Mouse (Mus musculus): ENCODE measurements around the gene Il31ra.
A peak's percentile ranks its signal among the peaks of the same experiment; 100 is the strongest.

Gene Il31ra

DNA sequence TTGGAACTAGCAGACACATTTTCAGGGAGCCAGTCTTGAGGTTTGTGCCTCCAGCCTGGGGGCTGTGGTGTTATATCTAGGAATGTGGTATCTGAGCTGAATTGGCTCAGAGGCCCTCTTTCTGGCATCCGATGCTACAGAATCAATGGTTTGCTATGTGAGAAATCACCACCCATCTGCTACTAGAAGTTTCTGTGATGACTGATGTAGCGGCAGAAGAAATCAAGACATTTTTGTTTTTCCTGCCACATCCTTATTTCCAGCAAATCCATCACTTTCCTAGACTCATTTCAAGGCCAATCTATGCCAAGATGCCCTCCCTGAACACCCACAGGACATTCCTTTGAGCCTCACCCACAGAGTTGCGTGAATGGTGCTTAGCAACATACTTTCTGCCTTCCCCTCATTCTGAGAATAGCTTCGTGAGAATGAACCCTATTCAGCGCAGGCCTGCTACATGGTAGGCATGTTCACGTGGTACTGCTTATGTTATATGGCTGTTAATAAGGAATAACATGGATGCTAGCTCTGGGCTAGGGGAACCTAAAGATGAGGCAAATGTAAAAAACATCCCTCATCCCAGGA is 33.5 kb downstream of the Il31ra start:
- no peak for DNase-seq (ENCODE audit: low spot score)

DNA sequence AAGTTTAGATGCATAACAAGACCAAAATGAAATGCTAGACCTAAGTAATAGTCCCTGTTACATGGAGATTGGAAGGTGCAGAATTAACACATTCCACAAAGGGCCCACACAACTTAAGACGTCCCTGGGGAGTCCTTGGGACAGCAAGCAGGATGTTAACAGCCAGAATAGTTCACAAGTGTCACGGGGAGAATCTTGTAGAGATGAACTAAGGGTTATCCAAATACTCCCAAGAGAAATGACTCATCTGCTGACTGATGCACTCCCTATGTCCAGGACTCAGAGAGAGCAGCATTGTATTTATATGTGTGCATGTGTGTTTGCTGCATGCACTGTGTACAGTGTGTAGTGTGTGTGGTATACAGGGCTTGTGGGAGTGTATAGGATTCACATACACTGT is 37.7 kb downstream of the Il31ra start:
- no peak for DNase-seq (ENCODE audit: low spot score)

DNA sequence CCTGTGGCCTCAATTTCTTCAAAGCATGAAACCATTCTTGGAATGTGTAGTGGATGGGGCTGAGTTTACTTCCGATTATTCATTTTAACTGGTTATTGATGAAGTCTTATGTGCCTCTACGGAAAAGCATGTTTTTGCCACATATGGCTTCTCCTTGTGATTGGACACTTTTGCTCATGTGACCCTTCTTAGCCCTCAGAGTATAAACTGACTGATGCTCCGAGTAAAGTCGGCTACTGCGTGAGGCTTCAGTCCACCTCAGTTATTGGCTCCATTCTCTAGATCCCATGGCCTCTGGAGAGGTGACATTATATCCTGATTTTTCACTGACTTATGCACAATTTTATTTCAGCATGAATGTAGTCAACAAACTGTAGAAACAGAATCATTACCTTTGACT is 40.9 kb downstream of the Il31ra start:
- no peak for DNase-seq (ENCODE audit: low spot score)

DNA sequence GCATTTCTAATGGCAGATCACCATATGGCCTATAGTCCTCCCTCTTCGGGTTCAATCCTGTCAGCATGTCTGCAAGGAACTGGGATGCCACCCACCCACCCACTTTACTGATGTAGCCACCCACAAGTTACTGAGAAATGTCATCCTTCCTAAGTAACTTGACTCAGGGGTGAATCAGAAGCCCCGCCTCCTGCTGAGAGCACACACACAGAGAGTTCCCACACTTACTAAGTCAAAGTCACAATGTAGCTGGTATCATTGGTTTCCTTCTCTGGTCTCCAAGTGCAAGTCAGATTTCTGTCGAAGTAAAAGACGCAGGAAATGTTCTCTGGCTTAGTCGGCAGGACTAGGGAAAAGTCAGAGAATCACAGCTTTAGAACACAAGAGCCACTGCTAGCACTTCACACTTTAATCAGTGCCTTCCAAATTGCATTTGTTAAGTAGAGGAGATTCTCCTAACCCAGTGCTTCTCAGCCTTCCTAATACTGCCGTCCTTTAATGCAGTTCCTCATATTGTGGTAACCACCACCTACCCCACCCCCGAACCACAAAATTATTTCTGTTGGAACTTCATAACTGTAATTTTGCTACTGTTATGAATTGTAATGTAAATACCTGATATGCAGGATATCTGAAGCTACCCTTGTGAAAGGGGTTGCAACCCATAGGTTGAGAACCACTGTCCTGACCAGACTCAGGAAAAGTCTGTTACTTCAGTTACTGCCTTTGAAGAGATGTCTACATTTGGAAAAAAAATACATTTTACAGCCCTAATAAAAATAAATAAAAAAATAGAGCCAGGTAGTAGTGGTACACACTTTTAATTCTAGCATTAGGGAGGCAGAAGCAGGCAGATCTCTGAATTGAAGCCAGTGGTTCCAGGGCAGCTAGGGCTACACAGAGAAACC is 42.3 kb downstream of the Il31ra start:
- no peak for DNase-seq (ENCODE audit: low spot score)

DNA sequence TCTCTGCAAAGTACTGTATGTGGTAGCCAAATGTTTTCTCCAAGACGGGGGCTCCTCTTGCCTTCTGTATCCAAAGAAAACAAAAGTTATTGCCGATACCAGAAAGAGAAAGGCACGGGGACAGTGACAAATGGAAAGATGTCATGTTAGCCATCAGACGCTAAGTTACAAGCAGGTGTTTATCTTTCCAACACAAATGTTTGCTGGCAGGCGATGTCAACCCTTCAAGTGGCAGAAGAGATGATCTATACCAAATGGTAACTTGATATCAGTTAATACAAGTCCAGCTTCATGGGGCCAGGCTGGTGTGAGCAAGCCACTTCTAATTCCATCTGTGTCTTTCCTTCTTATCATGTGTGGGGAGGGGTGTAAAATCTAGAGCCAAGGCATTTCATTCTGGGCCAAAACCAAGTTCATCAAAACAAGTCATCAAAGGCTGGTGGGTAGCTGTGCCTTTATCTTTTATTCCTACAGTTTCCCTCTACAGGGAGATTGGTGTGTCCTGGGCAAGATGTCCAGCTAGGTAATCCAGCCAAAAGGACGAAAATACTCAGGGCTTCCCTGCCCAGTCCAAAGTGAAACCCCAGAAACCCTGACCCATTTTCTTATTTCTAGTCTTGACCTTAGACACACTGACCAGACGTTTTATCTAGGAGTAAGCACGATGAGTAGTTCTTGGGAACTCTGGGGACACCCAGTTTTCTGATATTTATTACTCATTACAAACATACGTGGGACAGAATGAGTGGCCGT is 52.8 kb downstream of the Il31ra start:
- no peak for DNase-seq (ENCODE audit: low spot score)

DNA sequence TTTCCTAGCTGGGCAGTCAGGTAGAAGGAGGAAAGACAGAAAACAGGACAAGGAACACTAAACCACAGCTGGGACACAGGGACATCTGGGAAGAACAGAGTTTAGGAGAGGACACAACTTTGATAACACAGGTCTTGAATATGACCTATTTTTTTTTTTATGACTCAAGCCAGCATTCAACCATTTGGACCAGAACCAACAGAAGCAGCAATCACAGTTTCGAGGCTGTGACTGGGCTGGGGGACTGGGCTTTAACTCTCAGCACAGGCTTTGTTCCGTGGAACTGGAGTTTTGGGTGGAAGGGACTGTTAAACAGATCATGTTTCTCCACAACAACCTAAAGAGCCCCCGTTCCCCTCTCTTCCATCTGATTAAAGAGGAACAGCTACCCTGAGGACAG is 53.5 kb downstream of the Il31ra start:
- DNase-seq (ENCODE audit: low spot score) = no peak

DNA sequence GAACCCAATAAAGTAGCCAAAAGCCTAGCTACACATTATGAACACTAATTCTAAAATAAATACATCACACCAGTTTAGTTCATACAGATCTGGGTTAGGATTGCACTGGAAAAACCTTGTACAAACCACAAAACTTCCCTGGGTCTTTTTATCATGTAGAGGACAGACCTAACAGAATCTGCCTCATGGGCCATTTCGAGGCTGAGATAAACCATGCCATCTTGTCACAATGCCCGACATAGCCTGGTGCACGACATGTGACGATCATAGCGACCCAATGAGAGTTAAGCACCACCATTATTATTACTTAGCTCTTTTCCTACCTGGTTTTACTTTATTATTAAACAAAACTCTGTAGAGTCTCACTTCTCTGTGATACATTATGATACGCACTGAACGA is 57.1 kb downstream of the Il31ra start:
- no peak for DNase-seq (ENCODE audit: low spot score)

DNA sequence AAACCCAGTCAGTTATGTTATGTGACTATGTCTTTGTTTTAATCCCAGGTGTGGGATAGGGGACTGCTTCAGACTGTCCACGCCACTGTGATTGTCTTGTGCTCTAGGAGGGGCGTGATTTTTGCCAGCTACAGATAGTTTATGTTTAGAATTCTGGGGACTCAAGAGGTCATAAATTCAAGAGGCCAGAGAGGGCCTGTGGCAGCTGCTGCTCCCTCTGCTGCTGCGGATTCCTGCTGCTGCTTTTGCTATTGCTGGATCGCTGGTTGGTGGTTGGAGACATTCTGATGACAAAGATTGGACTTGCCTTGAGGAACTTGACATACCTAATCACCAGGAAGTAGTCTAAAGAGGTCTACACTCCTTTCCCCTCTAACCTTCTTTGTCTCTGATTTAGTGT is 57.5 kb downstream of the Il31ra start:
- no peak for DNase-seq (ENCODE audit: low spot score)

DNA sequence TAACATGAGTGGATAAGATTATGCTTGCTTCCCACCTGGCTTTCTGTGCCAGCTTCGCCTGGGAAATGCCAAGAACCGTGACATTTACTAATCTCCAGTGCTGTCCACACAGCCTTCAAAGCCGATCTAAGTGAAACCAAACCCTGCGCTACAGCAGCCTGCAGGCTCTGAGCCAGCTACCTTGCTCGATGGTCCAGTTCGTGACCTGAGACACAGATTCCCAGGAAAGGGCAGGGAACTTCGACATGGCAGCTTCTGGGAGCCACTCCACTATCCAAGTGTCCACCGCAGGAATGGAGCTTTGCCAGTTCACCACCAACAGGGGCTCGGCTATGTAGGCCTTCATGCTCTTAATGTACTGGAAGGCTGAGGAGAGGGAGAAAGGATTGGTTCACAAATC is 60.6 kb downstream of the Il31ra start:
- no peak for DNase-seq (ENCODE audit: low spot score)

DNA sequence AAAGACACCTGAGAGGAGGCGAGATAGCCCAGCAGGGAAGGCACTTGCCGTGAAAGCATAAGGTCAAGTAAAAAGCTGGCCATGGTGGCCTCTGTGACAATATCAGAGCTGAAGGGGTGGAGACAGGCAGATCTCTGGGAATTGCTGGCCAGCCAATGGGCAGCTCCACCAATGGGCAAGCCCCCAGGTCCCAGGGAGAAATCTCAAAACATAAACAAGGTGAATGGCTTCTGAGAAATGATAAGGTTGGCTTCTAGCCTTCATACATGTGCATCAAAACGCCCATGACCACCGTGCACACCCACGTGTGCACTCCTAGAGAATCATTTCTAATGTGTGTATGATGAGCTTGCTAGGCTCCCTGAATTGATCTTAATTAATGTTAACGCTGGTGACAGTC is 61.9 kb downstream of the Il31ra start:
- DNase-seq (ENCODE audit: low spot score) = no peak

DNA sequence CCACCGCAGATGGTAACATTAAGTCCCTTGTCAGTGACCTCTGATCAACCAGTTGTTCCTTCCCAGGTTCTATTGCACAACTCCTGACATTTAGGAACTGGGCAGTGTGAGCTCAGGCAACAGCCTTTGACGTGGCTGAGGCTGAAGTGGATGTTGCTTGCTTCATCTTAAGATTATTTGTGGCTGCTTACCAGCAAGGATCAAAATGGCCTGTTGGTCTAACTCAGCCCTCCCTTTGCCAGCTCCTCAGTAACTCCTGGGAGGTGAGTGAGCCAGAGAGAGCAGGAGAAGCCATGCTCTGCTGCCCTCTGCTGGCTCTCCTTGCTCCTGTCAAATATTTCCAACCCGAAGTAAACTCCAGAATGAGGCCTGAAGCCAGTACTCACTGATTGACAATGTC is 64.3 kb downstream of the Il31ra start:
- DNase-seq (ENCODE audit: low spot score) = peak; percentile 85

DNA sequence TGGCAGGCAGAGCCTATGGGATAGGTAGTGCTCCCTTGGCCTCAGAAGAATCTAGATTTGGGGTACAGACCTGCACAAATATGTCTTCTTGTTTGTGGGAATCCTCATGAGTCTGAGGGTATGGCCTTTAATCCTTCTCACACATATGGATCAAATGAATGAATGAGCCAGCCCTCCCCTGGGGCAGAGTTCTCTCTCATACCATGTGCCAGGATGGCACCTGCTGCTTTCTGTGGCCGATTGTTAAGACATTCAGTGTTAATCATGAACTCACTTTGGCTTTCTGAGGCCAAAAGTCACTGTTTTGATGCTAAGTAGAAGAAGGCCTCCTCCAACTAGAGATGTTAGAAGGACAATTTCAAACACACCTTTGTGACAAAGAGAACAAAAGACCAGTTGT is 67.0 kb downstream of the Il31ra start:
- DNase-seq (ENCODE audit: low spot score) = no peak

DNA sequence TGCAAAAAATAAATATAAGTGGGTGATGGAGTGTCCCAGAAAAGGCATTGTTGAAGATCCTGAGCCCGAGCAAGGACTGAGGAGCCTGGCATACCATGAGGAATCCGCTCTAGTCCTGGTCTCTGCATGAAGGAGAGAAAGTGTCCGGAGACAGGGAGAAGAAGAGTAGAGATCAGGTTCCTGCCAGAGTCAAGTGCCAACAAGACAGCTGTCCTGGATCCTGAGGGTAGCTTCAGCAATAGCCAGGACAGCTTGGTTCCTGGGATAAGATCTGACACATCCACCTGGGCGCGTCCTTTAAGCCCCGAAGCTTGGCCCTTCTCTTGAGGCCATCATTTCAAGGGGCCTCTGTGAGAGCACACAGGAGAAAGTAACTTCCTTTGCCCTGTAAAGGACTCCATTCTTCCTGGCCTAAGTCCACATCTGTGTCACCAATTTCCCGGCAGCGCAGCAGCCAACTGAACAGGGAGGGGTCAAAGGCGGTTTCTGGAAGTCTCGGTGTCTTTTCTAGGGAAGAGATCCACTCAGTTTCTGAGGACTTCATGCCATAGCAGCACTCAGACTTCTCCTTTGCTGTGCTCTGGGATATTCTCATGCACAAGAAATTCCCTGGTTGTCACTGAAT is 70.7 kb downstream of the Il31ra start:
- no peak for DNase-seq (ENCODE audit: low spot score)

DNA sequence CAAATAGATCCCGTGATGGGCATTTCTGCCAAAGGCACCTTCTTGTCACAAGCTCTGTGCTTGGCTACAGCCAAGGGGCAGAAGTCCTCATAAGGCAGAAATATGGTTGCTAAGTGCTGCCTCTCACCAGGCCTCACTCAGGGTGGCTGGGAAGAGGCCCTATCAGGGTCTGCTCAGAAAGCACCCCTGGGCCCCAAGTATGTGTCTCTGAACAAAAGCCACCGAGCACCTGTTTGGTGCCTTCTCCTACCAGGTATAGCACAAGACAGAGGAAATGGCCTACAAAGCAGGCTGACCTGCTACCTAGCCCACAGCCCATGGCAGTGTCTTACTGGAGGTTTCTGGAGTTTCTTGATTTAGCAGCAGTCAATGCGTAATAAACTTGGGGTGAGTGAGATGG is 71.3 kb downstream of the Il31ra start:
- no peak for DNase-seq (ENCODE audit: low spot score)

DNA sequence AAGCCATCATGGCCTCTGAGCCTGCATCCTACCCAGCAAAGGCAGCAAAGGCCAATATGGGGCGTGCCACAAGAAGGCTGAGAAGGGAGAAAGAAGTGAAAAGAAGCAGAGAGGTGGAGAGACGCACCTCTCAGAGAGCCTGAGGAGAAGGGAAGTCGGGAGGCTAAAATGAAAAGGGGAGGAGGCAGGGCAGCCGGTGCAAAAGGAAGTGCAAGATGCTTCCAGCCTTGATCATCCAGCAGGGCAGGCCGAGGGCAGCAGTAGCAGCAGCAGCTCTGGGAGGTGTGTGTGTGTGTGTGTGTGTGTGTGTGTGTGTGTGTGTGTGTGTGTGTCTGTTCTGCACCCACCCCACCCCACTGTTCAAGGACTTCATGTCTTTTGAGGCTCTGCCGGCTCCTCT is 71.9 kb downstream of the Il31ra start:
- DNase-seq (ENCODE audit: low spot score) = no peak

DNA sequence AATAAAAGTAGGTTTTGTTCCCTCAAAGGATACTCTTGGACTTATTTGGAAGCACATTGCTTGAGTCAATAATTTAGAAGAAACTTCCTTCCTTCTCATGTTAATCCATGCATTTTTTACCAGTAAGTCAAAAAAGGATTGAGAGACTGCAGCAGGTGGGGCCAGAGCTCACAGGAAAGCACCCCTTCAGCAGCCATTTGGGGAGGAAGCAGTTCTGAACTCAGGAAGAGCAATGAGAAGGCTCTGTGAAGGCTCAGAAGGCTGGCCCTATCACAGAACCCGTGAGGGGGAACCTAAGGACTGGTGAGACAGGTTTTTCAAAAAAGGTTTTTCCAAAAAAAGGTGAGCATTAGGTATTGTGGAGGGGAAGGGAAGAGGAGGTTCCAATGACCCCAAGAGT is 79.6 kb downstream of the Il31ra start:
- DNase-seq (ENCODE audit: low spot score) = no peak

DNA sequence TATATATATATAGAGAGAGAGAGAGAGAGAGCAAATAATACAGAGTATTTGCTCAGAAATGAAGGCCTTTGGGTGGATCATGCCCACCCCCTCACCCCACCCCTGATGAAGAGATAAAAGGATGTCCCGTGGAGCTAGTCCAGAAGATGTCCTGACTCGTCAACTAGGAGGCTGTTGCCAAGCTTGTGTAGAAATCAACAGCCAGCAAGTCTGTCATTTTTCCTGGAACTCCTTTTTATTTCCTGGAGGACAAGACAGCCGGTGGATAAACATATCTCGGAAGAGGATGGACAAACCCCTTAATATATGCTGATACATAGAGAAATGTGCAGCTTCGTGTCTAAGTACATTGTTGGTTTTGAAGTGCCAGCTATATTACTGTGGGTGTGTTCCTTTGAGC is 81.3 kb downstream of the Il31ra start:
- DNase-seq (ENCODE audit: low spot score) = no peak

DNA sequence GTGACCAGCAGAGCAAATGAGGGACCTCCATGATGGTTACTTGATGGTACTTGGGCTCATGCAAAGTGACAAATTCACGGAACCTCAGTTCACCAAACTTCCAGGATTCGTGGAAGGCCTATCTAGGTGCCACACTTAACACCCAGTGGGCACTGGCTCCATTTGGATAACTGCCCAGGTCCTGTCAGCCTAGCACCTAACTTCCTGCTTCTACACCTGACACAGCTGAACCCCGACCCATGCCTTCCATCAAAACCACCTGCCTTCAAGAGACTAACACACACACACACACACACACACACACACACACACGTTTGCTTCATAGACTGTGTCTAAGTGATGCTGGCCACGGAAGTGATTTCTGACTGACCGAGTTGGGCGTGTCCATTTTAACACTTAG is 82.3 kb downstream of the Il31ra start:
- no peak for DNase-seq (ENCODE audit: low spot score)

DNA sequence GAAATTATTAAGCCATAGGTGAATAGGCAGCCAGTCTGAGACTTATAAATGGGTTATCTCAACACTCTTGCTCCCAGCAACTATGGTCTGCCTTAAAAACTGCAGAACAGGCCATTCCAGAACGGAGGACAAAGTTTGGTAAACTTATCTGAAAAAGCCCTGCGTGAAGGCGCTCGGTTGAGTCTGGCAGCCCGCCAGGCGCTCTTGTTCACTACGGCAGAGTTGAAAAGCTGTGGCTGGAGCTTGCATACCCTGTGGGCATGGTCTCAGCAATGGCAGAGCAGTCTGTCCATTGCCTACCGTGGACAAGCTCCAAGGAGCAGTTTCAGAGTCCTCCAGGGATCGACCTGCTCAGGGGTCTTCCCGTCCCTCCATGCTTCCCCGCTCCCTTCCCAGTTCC is 82.9 kb downstream of the Il31ra start:
- DNase-seq (ENCODE audit: low spot score) = no peak

DNA sequence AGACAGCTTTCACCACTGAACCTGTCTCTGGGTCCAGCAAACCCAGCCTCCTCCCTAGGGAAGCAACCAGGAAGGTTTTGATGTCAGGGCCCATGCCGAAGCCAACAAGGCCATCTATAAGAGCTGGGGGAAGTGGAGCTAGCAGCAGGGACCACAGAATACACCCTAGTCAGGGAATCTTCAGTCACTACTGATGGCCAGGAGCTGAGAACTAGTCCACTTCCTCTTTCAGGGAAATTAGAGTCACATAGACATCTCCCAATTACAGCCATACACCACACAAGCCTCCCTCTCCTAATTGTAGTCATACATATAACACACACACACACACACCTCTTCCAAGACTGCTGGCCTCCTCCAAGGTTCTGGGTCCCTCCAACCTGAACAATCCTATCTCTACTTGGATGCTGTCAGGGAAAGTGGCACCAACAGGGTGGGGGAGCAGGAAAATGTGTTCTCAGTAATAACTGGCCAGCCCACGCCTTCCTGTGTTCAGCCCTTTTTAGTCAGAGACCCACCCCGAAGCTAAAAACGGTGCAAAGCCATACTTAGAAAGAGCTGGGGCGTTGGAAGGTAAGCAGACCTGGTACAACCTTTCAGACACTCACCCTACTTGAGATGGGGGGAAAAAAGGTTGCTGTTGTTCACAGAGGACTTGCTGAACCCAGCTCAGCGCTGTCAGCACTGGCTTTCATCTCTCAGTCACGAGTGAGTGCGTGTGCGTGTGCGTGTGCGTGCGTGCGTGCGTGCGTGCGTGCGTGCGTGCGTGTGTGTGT is 83.5 kb downstream of the Il31ra start:
- no peak for DNase-seq (ENCODE audit: low spot score)

DNA sequence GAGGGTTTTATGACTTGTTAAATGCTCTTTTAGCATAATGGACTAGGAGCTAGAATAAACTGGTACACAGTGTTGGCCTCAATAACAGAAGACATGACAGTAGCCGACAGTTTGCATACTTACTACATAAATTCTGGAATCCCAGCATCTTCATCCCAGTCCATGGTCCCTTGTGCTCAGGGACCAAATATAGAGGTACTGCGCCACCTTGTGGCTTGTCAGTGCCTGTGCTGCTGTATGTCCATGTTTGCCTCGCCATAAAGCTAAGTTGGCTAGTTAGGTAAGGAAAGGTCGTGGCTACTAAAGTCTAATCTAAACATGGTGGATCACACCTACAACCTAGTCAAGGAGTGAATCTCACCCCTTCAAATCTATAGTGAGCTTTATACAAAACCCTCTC is 84.7 kb downstream of the Il31ra start:
- DNase-seq (ENCODE audit: low spot score) = peak; percentile 59

DNA sequence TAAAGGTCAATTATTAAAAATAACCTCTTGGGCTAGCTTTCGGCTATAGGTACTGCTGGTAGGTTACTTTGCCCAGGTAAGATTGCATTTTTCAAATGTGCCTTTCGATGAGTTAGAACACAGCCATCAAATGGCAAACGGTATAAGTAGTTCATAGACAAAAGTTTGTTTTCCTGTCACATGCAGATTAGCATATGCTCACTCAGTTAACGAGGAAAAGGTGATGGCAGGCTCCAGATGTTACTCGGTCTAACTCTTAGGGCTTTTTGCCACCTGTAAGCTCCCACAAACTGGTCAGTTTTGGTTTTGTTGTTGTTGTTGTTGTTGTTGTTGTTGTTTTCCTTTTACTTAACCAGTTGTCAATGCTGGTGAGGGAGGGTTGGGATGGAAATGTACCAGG is 85.7 kb downstream of the Il31ra start:
- DNase-seq (ENCODE audit: low spot score) = no peak

All from lung, postnatal 25 days (tissue).